ENCODE assay signal across 9 mouse cellular contexts in the genomic region with DNA sequence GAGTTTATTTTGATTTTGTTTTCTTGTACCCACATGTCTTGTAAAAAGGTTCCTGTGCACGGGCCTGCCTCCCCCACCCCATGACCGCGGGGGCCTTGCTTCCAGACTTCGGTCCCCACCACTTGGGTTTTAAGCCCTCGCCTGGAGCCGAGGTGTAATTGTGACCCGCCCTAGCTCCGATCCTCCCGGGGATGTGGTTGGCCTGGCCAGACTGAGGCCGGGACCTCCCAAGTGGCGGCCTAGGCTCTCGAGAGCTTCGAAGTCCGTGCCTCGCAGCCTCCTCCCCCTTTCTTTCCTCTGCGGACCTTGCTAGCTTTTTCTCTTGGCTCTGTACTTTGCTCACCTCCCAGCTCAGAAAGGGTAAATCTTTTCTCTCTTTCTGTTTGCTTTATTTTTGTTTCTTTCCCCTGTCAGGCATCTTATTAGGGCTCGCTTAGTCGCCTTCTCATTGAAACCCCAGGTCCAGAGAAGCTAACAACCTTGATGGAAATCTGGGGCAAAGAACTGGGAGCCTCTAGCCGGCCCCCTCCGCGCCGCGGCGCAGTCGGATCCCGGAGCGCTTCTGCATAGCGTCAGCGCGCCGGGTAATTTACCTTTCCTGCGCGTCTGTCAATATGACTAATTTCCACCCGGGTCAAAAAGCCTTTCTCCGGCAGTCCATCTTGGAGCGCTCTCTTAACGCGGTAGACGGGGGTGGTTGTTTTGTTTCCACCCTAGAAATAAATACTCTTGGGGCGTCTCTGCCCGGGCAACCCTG. TPM values are rescaled to one million over a fixed set of nuclear protein-coding genes. Genes with fewer than 3 reads are reported as not detected.
DNase-seq lines count a peak whose midpoint lies in the region; ATAC-seq and TF ChIP-seq lines count a peak whose summit lies in the region.
"Had no signal": no experiment of that assay in that cellular context is flagged by ENCODE, and none has a peak within 500 bp of the region (broad histone marks: within the 10 kb centered on the region; RNA-seq: fewer than 3 reads in every experiment).

No protein-coding gene starts in this region.

- H3K36me3 ChIP-seq in intestine, embryonic 16.5 days (ENCODE audit: control insufficient read depth, insufficient read depth, low read length), result no peaks in the 10 kb centered on the region
- no peaks in the 10 kb centered on the region for H3K36me3 ChIP-seq in stomach, postnatal 0 days (ENCODE audit: control insufficient read depth, insufficient read depth, low read length)
- H3K36me3 ChIP-seq: neural tube, embryonic 13.5 days had no signal

- TF ChIP-seq CTCF in stomach, postnatal 0 days (IDR thresholded peaks at IDR 0.05; ENCODE audit: low read depth), result no peak

- peak; percentile 61 for ATAC-seq in intestine, embryonic 16.5 days
- ATAC-seq in stomach, postnatal 0 days (ENCODE audit: low FRiP score, low TSS enrichment), result peak; percentile 59

- H3K9ac ChIP-seq in intestine, embryonic 16.5 days (ENCODE audit: low read depth, low read length), result peak overlapping the region; percentile 61
- H3K9ac ChIP-seq in stomach, postnatal 0 days (ENCODE audit: low read length), result peak overlapping the region; percentile 48
- H3K9ac ChIP-seq: neural tube, embryonic 13.5 days had no signal

- H3K9me3 ChIP-seq in intestine, embryonic 16.5 days (ENCODE audit: control insufficient read depth, low read length), result no peaks in the 10 kb centered on the region
- no peaks in the 10 kb centered on the region for H3K9me3 ChIP-seq in stomach, postnatal 0 days (ENCODE audit: control insufficient read depth, low read length)
- H3K9me3 ChIP-seq: neural tube, embryonic 13.5 days had no signal

- H3K4me2 ChIP-seq in intestine, embryonic 16.5 days (ENCODE audit: low read depth, low read length), result peak overlapping the region; percentile 49
- peak overlapping the region; percentile 58 for H3K4me2 ChIP-seq in stomach, postnatal 0 days (replicated peaks; ENCODE audit: low read depth)
- H3K4me2 ChIP-seq: neural tube, embryonic 13.5 days had no signal

- H3K27ac ChIP-seq in intestine, embryonic 16.5 days (ENCODE audit: low read length), result peak overlapping the region; percentile 80
- H3K27ac ChIP-seq in stomach, postnatal 0 days (replicated peaks), result peak overlapping the region; percentile 70
- H3K27ac ChIP-seq: neural tube, embryonic 13.5 days had no signal

- H3K4me1 ChIP-seq in intestine, embryonic 16.5 days (ENCODE audit: control insufficient read depth, insufficient read depth, low read length), result no peaks in the 10 kb centered on the region
- no peaks in the 10 kb centered on the region for H3K4me1 ChIP-seq in stomach, postnatal 0 days (replicated peaks; ENCODE audit: control insufficient read depth, insufficient read depth)

- DNase-seq in adrenal gland, adult 2 months, result peak; percentile 30
- no peak for DNase-seq in adrenal gland, postnatal 25 days
- peak; percentile 17 for DNase-seq in ovary, postnatal 36 days (ENCODE audit: low spot score)
- no peak for DNase-seq in ovary, adult 18-20 months (ENCODE audit: low spot score)
- peak; percentile 33 for DNase-seq in stomach, postnatal 0 days (ENCODE audit: low spot score)
- DNase-seq in adipocyte (ENCODE audit: low spot score), result no peak
- no peak for DNase-seq in gastrocnemius, postnatal 25 days

- H3K4me3 ChIP-seq in intestine, embryonic 16.5 days (ENCODE audit: low read length), result peak overlapping the region; percentile 43
- H3K4me3 ChIP-seq in stomach, postnatal 0 days (ENCODE audit: low read depth, low read length), result peak overlapping the region; percentile 35
- H3K4me3 ChIP-seq: neural tube, embryonic 13.5 days had no signal

- peaks cover 25% of the 10 kb centered on the region for H3K27me3 ChIP-seq in intestine, embryonic 16.5 days (replicated peaks; ENCODE audit: control insufficient read depth, insufficient read depth, low read length)
- H3K27me3 ChIP-seq in stomach, postnatal 0 days (ENCODE audit: control insufficient read depth, insufficient read depth, low read length), result peaks cover 20% of the 10 kb centered on the region; the same call in 1 of the 2 replicates

- 1% methylated on average over 41 of the region's 41 CpGs for WGBS in intestine, embryonic 16.5 days
- 1% methylated on average over 41 of the region's 41 CpGs for WGBS in stomach, postnatal 0 days

- no peak for TF ChIP-seq EP300 in stomach, postnatal 0 days (optimal IDR thresholded peaks at IDR 0.05)

RNA-seq across cellular contexts. Expression of a gene that starts 13.2 kb away (rescaled TPM):
- 10 to 100 TPM; 30.6 to 56.3 TPM for total RNA-seq in adrenal gland, adult 2 months (2021)
- polyA plus RNA-seq in adrenal gland, adult 2 months (2012; rRNA removed), result 46.9 and 76.2 TPM in 2 replicates
- 31.1 and 40.4 TPM in 2 replicates for total RNA-seq in adrenal gland, postnatal 25 days (2021)
- 4.1 and 5.1 TPM in 2 replicates for polyA plus RNA-seq in intestine, embryonic 16.5 days (2015; fragmentation: Nextera tagmentation; extraction: Ambion mirVana)
- polyA plus RNA-seq in stomach, postnatal 0 days (2015; fragmentation: Nextera tagmentation; extraction: Ambion mirVana), result 6.8 and 7.7 TPM in 2 replicates
- under 1 TPM in 1 of 2 experiments, not detected in 1; 0.21 TPM for total RNA-seq in gastrocnemius, postnatal 25 days (2021)

Comparison
In these comparisons a context has a peak if more than half of its experiments do, and no peak if none do; other contexts are left out.
1. DNase-seq: peak in adrenal gland, adult 2 months (single experiment), ovary, postnatal 36 days (single experiment) and stomach, postnatal 0 days (single experiment); none in adrenal gland, postnatal 25 days (single experiment), ovary, adult 18-20 months (single experiment), adipocyte (single experiment) and gastrocnemius, postnatal 25 days (single experiment).
2. RNA of a gene that starts 13.2 kb away (total RNA-seq): 30.6 to 56.3 TPM in adrenal gland, adult 2 months and 31.1 to 40.4 TPM in adrenal gland, postnatal 25 days; 0.21 TPM in gastrocnemius, postnatal 25 days; every median in the first group is over 10 times any median in the second.